Mouse (Mus musculus): ENCODE measurements around the gene Zfp74.

DNA sequence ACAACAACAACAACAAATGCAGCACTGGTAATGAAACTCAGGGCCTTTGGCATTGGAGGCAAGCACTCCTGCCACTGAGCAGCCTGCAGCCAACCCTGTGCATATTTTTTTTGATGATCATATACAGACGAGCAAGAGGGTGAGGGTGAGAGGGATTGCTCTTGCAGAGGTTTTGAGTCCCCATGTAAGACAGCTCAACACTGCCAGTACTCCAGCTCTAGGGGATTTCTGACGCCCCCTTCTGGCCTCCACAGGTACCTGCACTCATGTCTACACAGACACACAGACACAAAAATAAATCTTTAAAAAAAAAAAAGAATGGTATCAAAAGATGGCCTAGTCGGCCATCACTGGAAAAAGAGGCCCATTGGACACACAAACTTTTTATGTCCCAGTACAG, 5.1 kb upstream of the Zfp74 start:
- TF ChIP-seq POLR2A (IDR thresholded peaks at IDR 0.05; ENCODE audit: low read depth, low read length), result no peak
- no peak for TF ChIP-seq CTCF (IDR thresholded peaks at IDR 0.05; ENCODE audit: borderline replicate concordance, insufficient read depth, low read length)

All from embryonic fibroblast, embryonic 13.5 days (primary cell).